Comparison of ENCODE assay signal across 26 mouse cellular contexts in genomic region chr9:121658248-121658647, GRCm38 (mm10). TPM values are rescaled to one million over a fixed set of nuclear protein-coding genes. Genes with fewer than 3 reads are reported as not detected.
"Had no signal": no experiment of that assay in that cellular context is flagged by ENCODE, and none has a peak within 500 bp of the region (broad histone marks: within the 10 kb centered on the region; RNA-seq: fewer than 3 reads in every experiment).

No protein-coding gene starts in this region.

- H3K27ac ChIP-seq: liver, embryonic 15.5 days; lung, embryonic 15.5 days; macrophage; midbrain, embryonic 10.5 days; midbrain, embryonic 13.5 days; midbrain, embryonic 15.5 days; neural tube, embryonic 13.5 days; neural tube, embryonic 15.5 days; stomach, embryonic 15.5 days; stomach, postnatal 0 days had no signal

- H3K27me3 ChIP-seq: midbrain, embryonic 13.5 days; neural tube, embryonic 15.5 days; stomach, embryonic 15.5 days had no signal

- DNase-seq: liver, postnatal 0 days; lung, adult 2 months; lung, postnatal 14 days; lung, postnatal 36 days; retina, postnatal 1 day; right cerebral cortex, adult 18-20 months; right cerebral cortex, postnatal 25 days; right cerebral cortex, postnatal 4 days; thymus, adult 2 months; thymus, postnatal 25 days; thymus, postnatal 4 days had no signal

- H3K9me3 ChIP-seq: liver, embryonic 15.5 days; lung, embryonic 15.5 days; megakaryocyte, embryonic 14.5 days; midbrain, embryonic 10.5 days; midbrain, embryonic 13.5 days; midbrain, embryonic 15.5 days; neural tube, embryonic 13.5 days; neural tube, embryonic 15.5 days; stomach, embryonic 15.5 days had no signal

- H3K4me2 ChIP-seq: liver, embryonic 15.5 days; lung, embryonic 15.5 days; midbrain, embryonic 13.5 days; midbrain, embryonic 15.5 days; neural tube, embryonic 13.5 days; neural tube, embryonic 15.5 days; stomach, embryonic 15.5 days had no signal

- H3K4me1 ChIP-seq: liver, embryonic 15.5 days; megakaryocyte, embryonic 14.5 days; midbrain, embryonic 10.5 days; midbrain, embryonic 13.5 days; midbrain, embryonic 15.5 days; stomach, embryonic 15.5 days had no signal

- H3K9ac ChIP-seq: liver, embryonic 15.5 days; liver, postnatal 0 days; lung, embryonic 15.5 days; midbrain, embryonic 13.5 days; midbrain, embryonic 15.5 days; neural tube, embryonic 13.5 days; neural tube, embryonic 15.5 days; stomach, embryonic 15.5 days had no signal

- H3K36me3 ChIP-seq: liver, embryonic 15.5 days; lung, embryonic 15.5 days; midbrain, embryonic 10.5 days; midbrain, embryonic 13.5 days; midbrain, embryonic 15.5 days; neural tube, embryonic 13.5 days; neural tube, embryonic 15.5 days; stomach, embryonic 15.5 days had no signal

- H3K4me3 ChIP-seq: liver, embryonic 15.5 days; lung, embryonic 15.5 days; megakaryocyte, embryonic 14.5 days; midbrain, embryonic 10.5 days; midbrain, embryonic 13.5 days; midbrain, embryonic 15.5 days; myocyte; neural tube, embryonic 13.5 days; neural tube, embryonic 15.5 days; stomach, embryonic 15.5 days had no signal

- ATAC-seq: liver, postnatal 0 days; lung, postnatal 0 days; midbrain, embryonic 13.5 days; midbrain, embryonic 15.5 days had no signal

RNA-seq across cellular contexts. Expression of gene Lyzl4, which starts 16.4 kb away (rescaled TPM):
- total RNA-seq: megakaryocyte progenitor cell, adult 5-6 weeks had no signal
- polyA plus RNA-seq: liver, embryonic 15.5 days; lung, embryonic 15.5 days; lung, postnatal 0 days; midbrain, embryonic 10.5 days; myocyte; neural tube, embryonic 11.5 days; neural tube, embryonic 13.5 days; neural tube, embryonic 15.5 days had no signal
